Mouse (Mus musculus) hindbrain, embryonic 12.5 days (tissue): ENCODE data around the gene Bach2. TPM values are rescaled to one million over a fixed set of nuclear protein-coding genes. Genes with fewer than 3 reads are reported as not detected.

Source experiments
- ATAC-seq: fragments of 200-750 bp; cut with Nextera tagmentation; 2 replicates; pipeline ENCODE4 v1.8.0; 2017; ENCODE audit warnings: moderate TSS enrichment; ENCODE audit not compliant: low FRiP score
- H3K27ac ChIP-seq: fragments of 300-500 bp; sonication (generic); 2 replicates; pipeline ENCODE4 v1.5.1; 2016; ENCODE audit warnings: mild to moderate bottlenecking
- H3K27me3 ChIP-seq: fragments of 300-500 bp; sonication (generic); 2 replicates; pipeline ENCODE4 v1.6.1; 2016; ENCODE audit warnings: mild to moderate bottlenecking
- H3K36me3 ChIP-seq: fragments of 300-500 bp; sonication (generic); 2 replicates; pipeline ENCODE4 v1.6.1; 2016; ENCODE audit warnings: mild to moderate bottlenecking
- H3K4me1 ChIP-seq: fragments of 300-500 bp; sonication (generic); 2 replicates; pipeline ENCODE4 v1.6.1; 2016
- H3K4me2 ChIP-seq: fragments of 300-500 bp; sonication (generic); replicated peaks from 2 replicates; pipeline ENCODE4 v1.6.1; 2016; ENCODE audit warnings: mild to moderate bottlenecking
- H3K4me3 ChIP-seq: fragments of 300-500 bp; sonication (generic); 2 replicates; pipeline ENCODE4 v1.5.1; 2016; ENCODE audit warnings: mild to moderate bottlenecking
- H3K9ac ChIP-seq: fragments of 300-500 bp; sonication (generic); 2 replicates; pipeline ENCODE4 v1.6.1; 2016; ENCODE audit warnings: mild to moderate bottlenecking, moderate library complexity
- H3K9me3 ChIP-seq: fragments of 300-500 bp; sonication (generic); replicated peaks from 2 replicates; pipeline ENCODE4 v1.6.1; 2016; ENCODE audit warnings: mild to moderate bottlenecking
- WGBS: fragments of 180-500 bp; shearing (Covaris S2); methylation state at CpG from one replicate; pipeline ENCODE4 v1.1.7; 2016; 5-methylcytosine and 5-hydroxymethylcytosine counted together
- polyA plus RNA-seq: library from polyadenylated mRNA; unstranded; fragments of >200 nt; fragmentation: Nextera tagmentation; extraction: Ambion mirVana; gene quantifications from 2 replicates; pipeline ENCODE4 v1.2.1, GENCODE M21; 2016

The Bach2 gene
- polyA plus RNA-seq, 1 experiment from 2014 or later: 27.3 TPM

GRCm38 (mm10) chr4:32305036-32305615 lies 66.5 kb downstream of the Bach2 start:
- peak overlapping the region; percentile 40 for H3K4me2 ChIP-seq
- H3K36me3 ChIP-seq: no peaks in the 10 kb centered on the region
- no peaks in the 10 kb centered on the region for H3K9me3 ChIP-seq
- no peak for ATAC-seq
- peak overlapping the region; percentile 92 for H3K27ac ChIP-seq
- no peaks in the 10 kb centered on the region for H3K27me3 ChIP-seq
- peak overlapping the region; percentile 37; the same call in 1 of the 2 replicates for H3K9ac ChIP-seq
- WGBS: 40% methylated on average over 18 of the region's 18 CpGs
- H3K4me1 ChIP-seq: peaks cover 59% of the 10 kb centered on the region
- no peak overlapping the region for H3K4me3 ChIP-seq

GRCm38 (mm10) chr4:32305683-32306082 lies 67.1 kb downstream of the Bach2 start:
- WGBS: 63% methylated on average over 6 of the region's 6 CpGs
- Histone ChIP-seq H3K9ac (peak overlapping the region; percentile 24; the same call in 1 of the 2 replicates), H3K4me1 (peaks cover 59% of the 10 kb centered on the region), H3K4me2 (no peak overlapping the region), H3K27me3 (no peaks in the 10 kb centered on the region), H3K4me3 (no peak overlapping the region), H3K36me3 (no peaks in the 10 kb centered on the region), H3K9me3 (no peaks in the 10 kb centered on the region), H3K27ac (peak overlapping the region; percentile 92; the same call in 1 of the 2 replicates)
- ATAC-seq: no peak

GRCm38 (mm10) chr4:32306169-32306792 lies 67.7 kb downstream of the Bach2 start:
- no peak for ATAC-seq
- H3K4me2 ChIP-seq: no peak overlapping the region
- peak overlapping the region; percentile 24; the same call in 1 of the 2 replicates for H3K9ac ChIP-seq
- 43% methylated on average over 3 of the region's 3 CpGs for WGBS
- no peaks in the 10 kb centered on the region for H3K9me3 ChIP-seq
- no peak overlapping the region for H3K4me3 ChIP-seq
- no peaks in the 10 kb centered on the region for H3K27me3 ChIP-seq
- peaks cover 58% of the 10 kb centered on the region for H3K4me1 ChIP-seq
- peak overlapping the region; percentile 70 for H3K27ac ChIP-seq
- H3K36me3 ChIP-seq: no peaks in the 10 kb centered on the region

GRCm38 (mm10) chr4:32307215-32307614 lies 68.6 kb downstream of the Bach2 start:
- no peak overlapping the region for H3K4me3 ChIP-seq
- H3K4me2 ChIP-seq: no peak overlapping the region
- WGBS: 77% methylated on average over 5 of the region's 5 CpGs
- H3K4me1 ChIP-seq: peaks cover 54% of the 10 kb centered on the region
- H3K9ac ChIP-seq: no peak overlapping the region
- no peaks in the 10 kb centered on the region for H3K9me3 ChIP-seq
- no peaks in the 10 kb centered on the region for H3K27me3 ChIP-seq
- no peak overlapping the region for H3K27ac ChIP-seq
- no peak for ATAC-seq
- H3K36me3 ChIP-seq: no peaks in the 10 kb centered on the region

GRCm38 (mm10) chr4:32312171-32312946 lies 73.8 kb downstream of the Bach2 start:
- ATAC-seq: no peak
- H3K4me1 ChIP-seq: peaks cover 20% of the 10 kb centered on the region
- no peak overlapping the region for H3K27ac ChIP-seq
- H3K36me3 ChIP-seq: peaks cover 6% of the 10 kb centered on the region
- no peak overlapping the region for H3K4me2 ChIP-seq
- no peak overlapping the region for H3K9ac ChIP-seq
- no peak overlapping the region for H3K4me3 ChIP-seq
- H3K27me3 ChIP-seq: no peaks in the 10 kb centered on the region
- 53% methylated on average over 10 of the region's 10 CpGs for whole genome bisulfite sequencing
- H3K9me3 ChIP-seq: peaks cover 6% of the 10 kb centered on the region; the same call in 1 of the 2 replicates

GRCm38 (mm10) chr4:32314919-32315318 lies 76.3 kb downstream of the Bach2 start:
- 83% methylated on average over 3 of the region's 3 CpGs for WGBS
- H3K36me3 ChIP-seq: peaks cover 19% of the 10 kb centered on the region
- no peak overlapping the region for H3K27ac ChIP-seq
- no peaks in the 10 kb centered on the region for H3K27me3 ChIP-seq
- no peak overlapping the region for H3K4me3 ChIP-seq
- no peak overlapping the region for H3K4me2 ChIP-seq
- H3K9me3 ChIP-seq: peaks cover 10% of the 10 kb centered on the region; the same call in 1 of the 2 replicates
- no peak for ATAC-seq
- H3K4me1 ChIP-seq: peaks cover 16% of the 10 kb centered on the region
- H3K9ac ChIP-seq: no peak overlapping the region

DNA sequence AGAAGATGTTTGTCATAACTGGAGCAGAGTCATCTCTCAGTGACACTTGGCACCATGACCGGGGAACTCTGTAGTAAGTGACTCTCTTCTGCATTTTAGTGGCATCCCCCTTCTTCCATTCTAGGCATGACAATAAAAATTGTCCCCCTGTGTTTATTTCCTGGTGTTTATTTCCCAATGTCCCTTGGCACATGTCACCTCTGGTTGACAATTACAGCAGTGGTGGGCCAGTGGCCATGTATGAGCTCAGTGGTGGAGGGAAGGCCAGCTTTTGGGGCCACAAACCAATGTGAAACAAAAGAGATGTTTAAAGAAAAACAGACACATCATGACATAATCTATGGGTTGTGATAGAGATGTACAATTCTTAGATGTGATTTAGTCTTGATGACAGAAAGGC lies 80.0 kb downstream of the Bach2 start:
- H3K27ac ChIP-seq: no peak overlapping the region
- peaks cover 15% of the 10 kb centered on the region for H3K9me3 ChIP-seq
- ATAC-seq: no peak
- H3K36me3 ChIP-seq: peaks cover 26% of the 10 kb centered on the region
- no peak overlapping the region for H3K4me2 ChIP-seq
- no peak overlapping the region for H3K4me3 ChIP-seq
- peaks cover 11% of the 10 kb centered on the region for H3K4me1 ChIP-seq
- H3K27me3 ChIP-seq: no peaks in the 10 kb centered on the region
- WGBS: 94% methylated on average over 1 of the region's 1 CpGs
- H3K9ac ChIP-seq: no peak overlapping the region

DNA sequence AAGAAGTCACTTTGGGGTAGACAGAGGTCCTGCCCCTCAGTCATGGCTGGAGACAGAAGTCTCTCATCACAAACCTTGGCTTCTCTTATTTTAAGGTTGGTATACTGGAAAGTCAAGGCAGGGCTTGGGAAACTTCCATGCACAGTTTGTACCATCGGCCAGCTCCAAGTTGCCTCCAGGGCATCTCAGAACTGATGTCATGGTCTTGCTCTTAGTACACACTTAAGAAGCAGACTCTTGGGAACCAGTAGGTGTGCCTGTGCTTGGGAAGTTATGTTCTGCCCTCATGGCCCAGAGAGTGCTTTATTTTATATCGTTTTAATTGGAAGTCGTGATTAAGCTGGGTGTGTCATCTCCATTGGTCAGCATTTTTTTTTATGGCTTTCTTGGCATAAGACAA lies 80.7 kb downstream of the Bach2 start:
- no peak for ATAC-seq
- peaks cover 13% of the 10 kb centered on the region for H3K4me1 ChIP-seq
- no peak overlapping the region for H3K27ac ChIP-seq
- no peak overlapping the region for H3K4me2 ChIP-seq
- 91% methylated on average over 3 of the region's 3 CpGs for WGBS
- no peaks in the 10 kb centered on the region for H3K27me3 ChIP-seq
- peaks cover 26% of the 10 kb centered on the region for H3K36me3 ChIP-seq
- no peak overlapping the region for H3K9ac ChIP-seq
- no peak overlapping the region for H3K4me3 ChIP-seq
- peaks cover 17% of the 10 kb centered on the region for H3K9me3 ChIP-seq

GRCm38 (mm10) chr4:32320039-32320438 lies 81.4 kb downstream of the Bach2 start:
- peaks cover 17% of the 10 kb centered on the region for H3K9me3 ChIP-seq
- no peaks in the 10 kb centered on the region for H3K27me3 ChIP-seq
- ATAC-seq: no peak
- WGBS: 94% methylated on average over 1 of the region's 1 CpGs
- H3K36me3 ChIP-seq: peaks cover 26% of the 10 kb centered on the region
- no peak overlapping the region for H3K9ac ChIP-seq
- peaks cover 19% of the 10 kb centered on the region for H3K4me1 ChIP-seq
- no peak overlapping the region for H3K27ac ChIP-seq
- H3K4me3 ChIP-seq: no peak overlapping the region
- H3K4me2 ChIP-seq: no peak overlapping the region

DNA sequence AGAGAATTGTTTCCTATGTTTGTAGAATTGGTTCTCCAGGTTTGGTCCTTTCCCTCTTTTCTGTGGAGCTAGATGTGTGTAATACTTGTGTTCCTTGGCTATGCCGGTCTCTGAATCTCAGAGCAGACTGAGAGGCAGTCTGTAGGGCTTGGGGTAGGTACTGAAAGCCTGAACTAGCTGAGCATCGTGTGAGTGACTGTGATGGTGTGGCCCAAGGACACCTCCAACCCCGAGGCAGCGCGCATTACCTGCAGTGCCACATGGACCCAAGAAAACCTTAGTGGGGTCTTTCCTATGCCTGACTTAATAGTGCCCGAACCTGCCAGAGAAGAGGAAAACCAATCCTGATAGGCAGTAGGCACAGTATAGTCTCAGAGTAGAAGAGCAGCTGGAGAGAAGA lies 85.5 kb downstream of the Bach2 start:
- Histone ChIP-seq H3K4me2 (no peak overlapping the region), H3K4me1 (peaks cover 56% of the 10 kb centered on the region)
- no peak for ATAC-seq

DNA sequence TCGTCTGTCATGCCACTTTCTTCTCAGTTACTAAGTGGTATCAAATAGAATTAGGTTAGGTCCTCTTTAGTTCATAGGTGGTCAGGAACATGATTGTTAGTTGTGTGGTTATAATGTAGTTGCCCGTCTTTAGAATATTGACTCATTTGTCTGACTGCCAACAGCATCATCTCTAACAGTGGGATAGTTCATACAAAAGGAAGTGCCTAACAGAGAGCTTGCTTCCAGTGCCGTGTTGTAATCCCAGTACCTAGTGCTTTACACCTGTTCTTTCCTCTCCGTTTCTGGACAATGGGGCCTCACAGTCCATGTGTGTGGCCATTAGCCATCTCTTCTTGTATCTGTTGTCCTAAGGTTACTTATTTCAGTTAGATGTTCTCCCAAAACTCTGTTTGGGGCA lies 86.4 kb downstream of the Bach2 start:
- 67% methylated on average over 4 of the region's 4 CpGs for WGBS

More for the DNA sequence above, 85.5 kb downstream of the Bach2 start:
- no peaks in the 10 kb centered on the region for H3K27me3 ChIP-seq
- H3K27ac ChIP-seq: no peak overlapping the region
- no peak overlapping the region for H3K9ac ChIP-seq
- peaks cover 8% of the 10 kb centered on the region; the same call in 1 of the 2 replicates for H3K9me3 ChIP-seq
- peaks cover 7% of the 10 kb centered on the region; the same call in 1 of the 2 replicates for H3K36me3 ChIP-seq
- no peak overlapping the region for H3K4me3 ChIP-seq
- WGBS: 95% methylated on average over 6 of the region's 6 CpGs

DNA sequence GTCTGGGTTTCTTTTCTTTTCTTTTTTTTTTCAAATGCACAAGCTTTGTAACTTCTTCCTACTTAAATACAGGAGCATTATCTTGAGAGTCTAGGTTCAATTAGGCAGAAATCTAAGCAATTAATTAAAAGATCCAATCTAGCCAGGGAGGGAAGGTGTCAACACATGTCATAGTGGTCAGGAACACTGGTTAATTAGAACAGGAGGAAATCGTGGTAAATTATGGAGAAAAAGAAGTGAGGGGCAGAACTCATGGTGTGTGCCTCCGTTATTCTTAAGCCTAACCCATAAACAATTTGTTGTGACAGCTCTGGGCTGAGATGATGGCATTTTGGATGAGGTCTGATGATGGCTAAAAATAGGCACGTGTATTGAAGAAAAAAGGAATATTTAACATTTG lies 87.0 kb downstream of the Bach2 start:
- no peak overlapping the region for H3K9ac ChIP-seq
- H3K9me3 ChIP-seq: peaks cover 8% of the 10 kb centered on the region; the same call in 1 of the 2 replicates
- H3K4me3 ChIP-seq: no peak overlapping the region
- WGBS: 31% methylated on average over 3 of the region's 3 CpGs
- H3K27me3 ChIP-seq: no peaks in the 10 kb centered on the region
- peaks cover 7% of the 10 kb centered on the region; the same call in 1 of the 2 replicates for H3K36me3 ChIP-seq
- no peak for ATAC-seq
- H3K27ac ChIP-seq: peak overlapping the region; percentile 88
- H3K4me2 ChIP-seq: no peak overlapping the region
- H3K4me1 ChIP-seq: peaks cover 59% of the 10 kb centered on the region

More for the DNA sequence above, 86.4 kb downstream of the Bach2 start:
- no peaks in the 10 kb centered on the region for H3K27me3 ChIP-seq
- H3K9ac ChIP-seq: no peak overlapping the region
- ATAC-seq: no peak
- peaks cover 7% of the 10 kb centered on the region; the same call in 1 of the 2 replicates for H3K36me3 ChIP-seq
- peaks cover 59% of the 10 kb centered on the region for H3K4me1 ChIP-seq
- H3K27ac ChIP-seq: peak overlapping the region; percentile 19; the same call in 1 of the 2 replicates
- no peak overlapping the region for H3K4me2 ChIP-seq
- no peak overlapping the region for H3K4me3 ChIP-seq
- peaks cover 8% of the 10 kb centered on the region; the same call in 1 of the 2 replicates for H3K9me3 ChIP-seq
